In the genomic region with DNA sequence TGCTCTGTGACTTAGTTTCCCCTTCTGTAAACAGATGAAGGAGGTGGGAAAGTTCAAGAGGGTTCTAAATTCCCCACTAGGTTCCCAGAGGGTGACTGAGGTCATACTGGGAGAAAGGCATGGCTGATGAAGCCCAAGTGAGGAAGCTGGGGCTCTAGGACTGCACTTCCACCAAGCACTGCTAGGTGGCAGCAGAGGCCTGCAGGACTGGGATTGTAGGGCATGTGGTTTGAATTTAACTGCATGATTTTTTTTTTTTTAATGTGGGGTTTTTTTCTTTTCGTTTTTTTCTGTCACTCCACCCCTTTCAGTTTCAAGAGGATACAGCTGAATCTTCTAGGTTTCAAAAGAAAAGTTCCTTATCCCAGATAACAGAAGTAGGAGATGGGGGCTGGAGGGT, we compare ENCODE assay signal across 7 mouse cellular contexts. TPM values are rescaled to one million over a fixed set of nuclear protein-coding genes. Genes with fewer than 3 reads are reported as not detected.
DNase-seq lines count a peak whose midpoint lies in the region; ATAC-seq and TF ChIP-seq lines count a peak whose summit lies in the region.

No protein-coding gene starts in this region.

- no peaks in the 10 kb centered on the region for H3K27me3 ChIP-seq in forebrain, embryonic 14.5 days (replicated peaks; ENCODE audit: control insufficient read depth, insufficient read depth, low read length)

- H3K36me3 ChIP-seq in forebrain, embryonic 14.5 days (ENCODE audit: control insufficient read depth, insufficient read depth, low read length): no peaks in the 10 kb centered on the region

- intact Hi-C loops in heart, postnatal 10 days (cut with DNase I): loop anchor here (1.0 to 5.0 kb wide), 4 partner anchors 25 to 144 kb away; a partner anchor contains a TSS

- whole genome bisulfite sequencing in forebrain, embryonic 14.5 days: 0% methylated on average over 1 of the region's 1 CpGs

- TF ChIP-seq CTCF in layer of hippocampus, adult 2 months (conservative IDR thresholded peaks at IDR 0.05): peak; percentile 100

- H3K27ac ChIP-seq in forebrain, embryonic 14.5 days (ENCODE audit: low read depth, low read length): 0 out of 2 replicates have a peak overlapping the region, but pooled peaks have one; percentile 48
- peak overlapping the region; percentile 71; the same call in 1 of the 2 replicates for H3K27ac ChIP-seq in layer of hippocampus, adult 2 months

- H3K9me3 ChIP-seq in forebrain, embryonic 14.5 days (replicated peaks; ENCODE audit: control insufficient read depth, low read length): no peaks in the 10 kb centered on the region

- DNase-seq in NIH3T3 (ENCODE audit: low read depth): peak; percentile 90
- peak; percentile 64 for DNase-seq in cerebellum, adult 11 months
- DNase-seq in forebrain, embryonic 14.5 days (ENCODE audit: low spot score): peak; percentile 78
- peak; percentile 91 to 93 for DNase-seq in heart, postnatal 10 days
- peak; percentile 79 to 91 for DNase-seq in layer of hippocampus, adult 2 months (ENCODE audit: low spot score in 2 of 2)
- peak; percentile 90 for DNase-seq in lung, postnatal 10 days
- DNase-seq in right cerebral cortex, postnatal 4 days: peak; percentile 84

- H3K4me3 ChIP-seq in forebrain, embryonic 14.5 days (ENCODE audit: low read depth, low read length): no peak overlapping the region
- H3K4me3 ChIP-seq in layer of hippocampus, adult 2 months: no peak overlapping the region

- peak; percentile 56 for ATAC-seq in forebrain, embryonic 14.5 days

- H3K4me2 ChIP-seq in forebrain, embryonic 14.5 days (ENCODE audit: low read length): no peak overlapping the region

- peaks cover 8% of the 10 kb centered on the region for H3K4me1 ChIP-seq in forebrain, embryonic 14.5 days (ENCODE audit: control insufficient read depth, insufficient read depth, low read length)

- H3K9ac ChIP-seq in forebrain, embryonic 14.5 days (ENCODE audit: low read length): no peak overlapping the region

RNA-seq across cellular contexts. Expression of a gene that starts 24.7 kb away (rescaled TPM):
- polyA plus RNA-seq in forebrain, embryonic 14.5 days (2014; fragmentation: Nextera tagmentation; extraction: Ambion mirVana): 8.0 and 8.8 TPM in 2 replicates
- total RNA-seq in heart, postnatal 10 days (2021): 10 to 100 TPM; 32.9 to 41.2 TPM
- total RNA-seq in layer of hippocampus, adult 2 months (2021): 100 to 1,000 TPM; 163 to 171 TPM

RNA-seq across cellular contexts. Expression of a gene that starts 44.0 kb away (rescaled TPM):
- 2.6 TPM in 2 replicates for polyA plus RNA-seq in forebrain, embryonic 14.5 days (2014; fragmentation: Nextera tagmentation; extraction: Ambion mirVana)
- total RNA-seq in heart, postnatal 10 days (2021): 1 to 10 TPM; 4.0 to 4.6 TPM
- total RNA-seq in layer of hippocampus, adult 2 months (2021): 10 to 100 TPM; 11.2 to 13.2 TPM
